Mouse (Mus musculus) forebrain, embryonic 15.5 days (tissue): ENCODE results near the gene Lcn10. TPM values are rescaled to one million over a fixed set of nuclear protein-coding genes. Genes with fewer than 3 reads are reported as not detected.
A peak's percentile ranks its signal among the peaks of the same experiment; 100 is the strongest.
"Not testable (repeated sequence)": the region's sequence is repeated elsewhere in the genome, so short reads cannot be mapped to it uniquely, and the experiment has no call there.

Source experiments
- ATAC-seq: fragments of 200-750 bp; cut with Nextera tagmentation; replicated peaks from 2 replicates; pipeline ENCODE4 v1.8.0; 2017; ENCODE audit warnings: mild to moderate bottlenecking, moderate TSS enrichment, moderate library complexity
- H3K27ac ChIP-seq: fragments of 300-500 bp; sonication (generic); replicated peaks from 2 replicates; pipeline ENCODE4 v1.5.1; 2015; ENCODE audit warnings: mild to moderate bottlenecking, inconsistent platforms
- H3K27me3 ChIP-seq: fragments of 300-500 bp; sonication (generic); 2 replicates; pipeline ENCODE4 v1.6.1; 2015; ENCODE audit warnings: inconsistent platforms
- H3K36me3 ChIP-seq: fragments of 300-500 bp; sonication (generic); 2 replicates; pipeline ENCODE4 v1.6.1; 2015; ENCODE audit warnings: mild to moderate bottlenecking, inconsistent platforms
- H3K4me1 ChIP-seq: fragments of 300-500 bp; sonication (generic); 2 replicates; pipeline ENCODE4 v1.6.1; 2015; ENCODE audit warnings: inconsistent platforms
- H3K4me2 ChIP-seq: fragments of 300-500 bp; sonication (generic); replicated peaks from 2 replicates; pipeline ENCODE4 v1.6.1; 2015; ENCODE audit warnings: mild to moderate bottlenecking, inconsistent platforms
- H3K4me3 ChIP-seq: fragments of 300-500 bp; sonication (generic); 2 replicates; pipeline ENCODE4 v1.5.1; 2015; ENCODE audit warnings: mild to moderate bottlenecking, inconsistent platforms
- H3K9ac ChIP-seq: fragments of 300-500 bp; sonication (generic); replicated peaks from 2 replicates; pipeline ENCODE4 v1.6.1; 2015; ENCODE audit warnings: mild to moderate bottlenecking, inconsistent platforms
- H3K9me3 ChIP-seq: fragments of 300-500 bp; sonication (generic); 2 replicates; pipeline ENCODE4 v1.6.1; 2016; ENCODE audit warnings: inconsistent platforms
- WGBS: fragments of 180-500 bp; shearing (Covaris S2); methylation state at CpG from one replicate; pipeline ENCODE4 v1.1.7; 2015; ENCODE audit warnings: mixed read lengths; 5-methylcytosine and 5-hydroxymethylcytosine counted together
- polyA plus RNA-seq: library from polyadenylated mRNA; unstranded; fragments of >200 nt; fragmentation: Nextera tagmentation; extraction: Ambion mirVana; gene quantifications from 2 replicates; pipeline ENCODE4 v1.2.1, GENCODE M21; 2015

Gene Lcn10
- polyA plus RNA-seq, 1 experiment from 2014 or later: not detected

GRCm38 (mm10) chr2:25666516-25666915 is 16.0 kb upstream of the Lcn10 start:
- no peaks in the 10 kb centered on the region for H3K36me3 ChIP-seq
- H3K27ac ChIP-seq: no peak overlapping the region
- H3K4me2 ChIP-seq: no peak overlapping the region
- no peaks in the 10 kb centered on the region for H3K9me3 ChIP-seq
- H3K27me3 ChIP-seq: no peaks in the 10 kb centered on the region
- no peak overlapping the region for H3K4me3 ChIP-seq
- ATAC-seq: no peak
- no peak overlapping the region for H3K9ac ChIP-seq
- WGBS: 63% methylated on average over 1 of the region's 1 CpGs
- H3K4me1 ChIP-seq: no peaks in the 10 kb centered on the region

GRCm38 (mm10) chr2:25676486-25676885 is 6.0 kb upstream of the Lcn10 start, which contains the start of gene Lcn6:
Gene Lcn6 (plus strand): TSS chr2:25676786.
- no peaks in the 10 kb centered on the region for H3K4me1 ChIP-seq
- H3K27me3 ChIP-seq: no peaks in the 10 kb centered on the region
- 93% methylated on average over 3 of the region's 3 CpGs for WGBS
- no peak within 1 kb of the TSS for H3K27ac ChIP-seq
- H3K36me3 ChIP-seq: no peaks in the 10 kb centered on the region
- ATAC-seq: no peak
- no peak within 1 kb of the TSS for H3K9ac ChIP-seq
- no peak within 1 kb of the TSS for H3K4me2 ChIP-seq
- no peak within 1 kb of the TSS for H3K4me3 ChIP-seq
- no peaks in the 10 kb centered on the region for H3K9me3 ChIP-seq

- 88% methylated on average over 6 of the region's 6 CpGs for WGBS
- Histone ChIP-seq H3K36me3 (no peaks in the 10 kb centered on the region), H3K9ac (no peak overlapping the region), H3K27me3 (no peaks in the 10 kb centered on the region), H3K4me2 (no peak overlapping the region), H3K4me1 (no peaks in the 10 kb centered on the region), H3K9me3 (no peaks in the 10 kb centered on the region), H3K27ac (no peak overlapping the region), H3K4me3 (no peak overlapping the region)
- no peak for ATAC-seq
Observed at GRCm38 (mm10) chr2:25679559-25679958, 3.0 kb upstream of the Lcn10 start.

- no peak for ATAC-seq
- Histone ChIP-seq H3K27ac (no peak overlapping the region), H3K4me2 (no peak overlapping the region), H3K4me1 (no peaks in the 10 kb centered on the region), H3K27me3 (no peaks in the 10 kb centered on the region), H3K9me3 (no peaks in the 10 kb centered on the region), H3K9ac (no peak overlapping the region), H3K4me3 (no peak overlapping the region), H3K36me3 (no peaks in the 10 kb centered on the region)
- WGBS: 71% methylated on average over 4 of the region's 4 CpGs
Observed at GRCm38 (mm10) chr2:25686941-25687340, 4.4 kb downstream of the Lcn10 start.

- Histone ChIP-seq H3K9ac (no peak overlapping the region), H3K36me3 (no peaks in the 10 kb centered on the region), H3K27ac (no peak overlapping the region), H3K4me3 (no peak overlapping the region), H3K4me2 (no peak overlapping the region), H3K27me3 (no peaks in the 10 kb centered on the region), H3K4me1 (no peaks in the 10 kb centered on the region), H3K9me3 (no peaks in the 10 kb centered on the region)
- ATAC-seq: no peak
Observed at GRCm38 (mm10) chr2:25694605-25695004, 12.1 kb downstream of the Lcn10 start.

- no peak for ATAC-seq
- no peaks in the 10 kb centered on the region for H3K9me3 ChIP-seq
- H3K27ac ChIP-seq: no peak overlapping the region
- 71% methylated on average over 4 of the region's 4 CpGs for WGBS
- H3K9ac ChIP-seq: no peak overlapping the region
- no peaks in the 10 kb centered on the region for H3K27me3 ChIP-seq
- H3K36me3 ChIP-seq: no peaks in the 10 kb centered on the region
- no peaks in the 10 kb centered on the region for H3K4me1 ChIP-seq
- no peak overlapping the region for H3K4me3 ChIP-seq
- no peak overlapping the region for H3K4me2 ChIP-seq
Observed at GRCm38 (mm10) chr2:25696951-25697350, 14.4 kb downstream of the Lcn10 start.

- H3K4me3 ChIP-seq: no peak overlapping the region
- H3K27ac ChIP-seq: no peak overlapping the region
- H3K9me3 ChIP-seq: no peaks in the 10 kb centered on the region
- H3K36me3 ChIP-seq: no peaks in the 10 kb centered on the region
- ATAC-seq: no peak
- H3K27me3 ChIP-seq: no peaks in the 10 kb centered on the region
- WGBS: 94% methylated on average over 2 of the region's 2 CpGs
- no peak overlapping the region for H3K4me2 ChIP-seq
- H3K4me1 ChIP-seq: no peaks in the 10 kb centered on the region
- no peak overlapping the region for H3K9ac ChIP-seq
Observed at GRCm38 (mm10) chr2:25698696-25699095, 16.2 kb downstream of the Lcn10 start.

GRCm38 (mm10) chr2:25699743-25700142 is 17.2 kb downstream of the Lcn10 start, which contains the start of gene Obp2a:
Gene Obp2a (plus strand): TSS chr2:25700043.
- not testable (repeated sequence) for H3K4me3 ChIP-seq, H3K27ac ChIP-seq, H3K27me3 ChIP-seq, H3K9ac ChIP-seq, ATAC-seq, H3K4me1 ChIP-seq, H3K4me2 ChIP-seq, H3K36me3 ChIP-seq, H3K9me3 ChIP-seq
- WGBS: 91% methylated on average over 3 of the region's 3 CpGs

GRCm38 (mm10) chr2:25701001-25701400 is 18.5 kb downstream of the Lcn10 start:
- H3K4me3 ChIP-seq: no peak overlapping the region
- WGBS: 77% methylated on average over 5 of the region's 5 CpGs

GRCm38 (mm10) chr2:25703706-25704105 is 21.2 kb downstream of the Lcn10 start:
- H3K27me3 ChIP-seq: no peaks in the 10 kb centered on the region
- no peak overlapping the region for H3K4me2 ChIP-seq
- no peak overlapping the region for H3K27ac ChIP-seq
- 88% methylated on average over 4 of the region's 4 CpGs for WGBS
- H3K9ac ChIP-seq: no peak overlapping the region
- H3K4me1 ChIP-seq: peaks cover 14% of the 10 kb centered on the region
- no peak for ATAC-seq
- no peak overlapping the region for H3K4me3 ChIP-seq
- no peaks in the 10 kb centered on the region for H3K36me3 ChIP-seq
- no peaks in the 10 kb centered on the region for H3K9me3 ChIP-seq

More at GRCm38 (mm10) chr2:25701001-25701400, 18.5 kb downstream of the Lcn10 start:
- Histone ChIP-seq H3K9me3 (no peaks in the 10 kb centered on the region), H3K36me3 (no peaks in the 10 kb centered on the region), H3K27ac (no peak overlapping the region), H3K27me3 (no peaks in the 10 kb centered on the region), H3K4me2 (no peak overlapping the region), H3K9ac (no peak overlapping the region), H3K4me1 (no peaks in the 10 kb centered on the region)
- ATAC-seq: no peak

- under 1% methylated on average over 78 of the region's 78 CpGs for WGBS
- Histone ChIP-seq H3K4me2 (peak within 1 kb of the TSS; percentile 64), H3K9me3 (no peaks in the 10 kb centered on the region), H3K4me3 (peak within 1 kb of the TSS; percentile 79), H3K36me3 (no peaks in the 10 kb centered on the region), H3K4me1 (peaks cover 25% of the 10 kb centered on the region), H3K27me3 (no peaks in the 10 kb centered on the region), H3K27ac (peak within 1 kb of the TSS; percentile 87), H3K9ac (peak within 1 kb of the TSS; percentile 74)
- peak; percentile 97 for ATAC-seq
Observed at GRCm38 (mm10) chr2:25706643-25707481, 24.3 kb downstream of the Lcn10 start, which contains the start of gene Bmyc. Gene Bmyc (plus strand): TSS chr2:25706739.

- WGBS: 81% methylated on average over 2 of the region's 2 CpGs
- Histone ChIP-seq H3K9ac (no peak overlapping the region), H3K9me3 (no peaks in the 10 kb centered on the region), H3K4me2 (peak overlapping the region; percentile 30), H3K4me1 (peaks cover 25% of the 10 kb centered on the region), H3K27me3 (no peaks in the 10 kb centered on the region), H3K27ac (no peak overlapping the region), H3K36me3 (no peaks in the 10 kb centered on the region), H3K4me3 (peak overlapping the region; percentile 13)
- no peak for ATAC-seq
Observed at GRCm38 (mm10) chr2:25708121-25708520, 25.6 kb downstream of the Lcn10 start.

GRCm38 (mm10) chr2:25709056-25709455 is 26.5 kb downstream of the Lcn10 start:
- H3K36me3 ChIP-seq, H3K27me3 ChIP-seq, H3K27ac ChIP-seq, H3K4me3 ChIP-seq, H3K4me2 ChIP-seq, H3K9me3 ChIP-seq, H3K9ac ChIP-seq, ATAC-seq: not testable (repeated sequence)
- 93% methylated on average over 1 of the region's 1 CpGs for WGBS
- peaks cover 25% of the 10 kb centered on the region for H3K4me1 ChIP-seq
